22 mouse cellular contexts compared by ENCODE assay signal in genomic region chr17:13879731-13880130, GRCm38 (mm10).
"Had no signal": no experiment of that assay in that cellular context is flagged by ENCODE, and none has a peak within 500 bp of the region (broad histone marks: within the 10 kb centered on the region; RNA-seq: fewer than 3 reads in every experiment).

No protein-coding gene starts in this region.

- H3K9me3 ChIP-seq: intestine, embryonic 15.5 days; limb, embryonic 10.5 days; limb, embryonic 13.5 days; liver, embryonic 12.5 days; liver, embryonic 15.5 days; megakaryocyte, embryonic 14.5 days; midbrain, embryonic 10.5 days; midbrain, embryonic 13.5 days; neural tube, embryonic 13.5 days; stomach, embryonic 15.5 days had no signal

- ATAC-seq: intestine, embryonic 15.5 days; liver, embryonic 12.5 days; midbrain, embryonic 13.5 days; midbrain, embryonic 16.5 days had no signal

- H3K4me2 ChIP-seq: intestine, embryonic 15.5 days; limb, embryonic 13.5 days; liver, embryonic 12.5 days; liver, embryonic 15.5 days; lung, embryonic 14.5 days; midbrain, embryonic 13.5 days; neural tube, embryonic 13.5 days; stomach, embryonic 15.5 days had no signal

- H3K27me3 ChIP-seq: intestine, embryonic 15.5 days; limb, embryonic 13.5 days; liver, embryonic 12.5 days; liver, embryonic 15.5 days; megakaryocyte, embryonic 14.5 days; midbrain, embryonic 13.5 days; neural tube, embryonic 13.5 days; stomach, embryonic 15.5 days had no signal

- H3K4me1 ChIP-seq: intestine, embryonic 15.5 days; limb, embryonic 10.5 days; liver, embryonic 12.5 days; liver, embryonic 15.5 days; megakaryocyte, embryonic 14.5 days; midbrain, embryonic 10.5 days; midbrain, embryonic 13.5 days; neural tube, embryonic 13.5 days; stomach, embryonic 15.5 days had no signal

- H3K4me3 ChIP-seq: intestine, embryonic 15.5 days; limb, embryonic 10.5 days; limb, embryonic 13.5 days; liver, embryonic 12.5 days; liver, embryonic 15.5 days; megakaryocyte, embryonic 14.5 days; midbrain, embryonic 10.5 days; midbrain, embryonic 13.5 days; myocyte; neural tube, embryonic 13.5 days; stomach, embryonic 15.5 days had no signal

- H3K36me3 ChIP-seq: stomach, embryonic 15.5 days had no signal

- DNase-seq: kidney, adult 11 months; kidney, adult 8-10 months; kidney, postnatal 14 days; kidney, postnatal 4 days; liver; lung, embryonic 14.5 days; retina, postnatal 1 day; right cerebral cortex, postnatal 25 days; spleen, adult 18-20 months; thymus, postnatal 25 days had no signal

- H3K9ac ChIP-seq: intestine, embryonic 15.5 days; limb, embryonic 13.5 days; liver, embryonic 12.5 days; liver, embryonic 15.5 days; lung, embryonic 14.5 days; midbrain, embryonic 13.5 days; neural tube, embryonic 13.5 days; stomach, embryonic 15.5 days had no signal

- H3K27ac ChIP-seq: intestine, embryonic 15.5 days; limb, embryonic 10.5 days; limb, embryonic 13.5 days; liver, embryonic 12.5 days; liver, embryonic 15.5 days; midbrain, embryonic 10.5 days; midbrain, embryonic 13.5 days; neural tube, embryonic 13.5 days; stomach, embryonic 15.5 days had no signal
